Mouse (Mus musculus): Measurements from ENCODE around the gene Myo15.

- TF ChIP-seq CTCF (IDR thresholded peaks at IDR 0.05), result no peak
- TF ChIP-seq EP300 (IDR thresholded peaks at IDR 0.05), result no peak
Observed at GRCm38 (mm10) chr11:60478121-60478520, 9.0 kb downstream of the Myo15 start.

All from lung, postnatal 0 days (tissue).